In the genomic region with DNA sequence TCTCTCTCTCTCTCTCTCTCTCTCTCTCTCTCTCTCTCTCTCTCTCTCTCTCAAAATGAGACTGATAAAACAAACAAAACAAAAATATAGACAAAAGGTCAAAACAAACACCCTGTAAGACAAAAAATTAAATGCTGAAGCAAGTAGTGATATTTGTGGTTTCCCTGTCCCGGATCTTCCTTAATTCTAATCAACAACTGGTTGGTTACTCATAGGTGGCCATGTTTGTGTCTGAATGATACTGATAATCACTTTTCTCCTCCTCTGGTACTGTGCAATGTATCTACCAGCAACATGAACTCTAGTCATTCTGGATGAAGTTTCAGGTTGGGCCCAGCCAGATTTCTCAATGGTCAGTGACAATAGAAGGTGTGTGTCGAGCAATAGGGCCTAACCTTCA, we compare ENCODE assay signal across 17 mouse cellular contexts.
"Had no signal": no experiment of that assay in that cellular context is flagged by ENCODE, and none has a peak within 500 bp of the region (broad histone marks: within the 10 kb centered on the region; RNA-seq: fewer than 3 reads in every experiment).

No protein-coding gene starts in this region.

- H3K9ac ChIP-seq: neural tube, embryonic 12.5 days; neural tube, embryonic 13.5 days; neural tube, embryonic 15.5 days; stomach, embryonic 15.5 days had no signal

- H3K27ac ChIP-seq: neural tube, embryonic 12.5 days; neural tube, embryonic 13.5 days; neural tube, embryonic 15.5 days; stomach, embryonic 15.5 days; stomach, postnatal 0 days had no signal

- H3K9me3 ChIP-seq: neural tube, embryonic 12.5 days; neural tube, embryonic 13.5 days; neural tube, embryonic 15.5 days; stomach, embryonic 15.5 days had no signal

- DNase-seq: retina, postnatal 1 day; right cerebral cortex, adult 18-20 months; right cerebral cortex, postnatal 14 days; right cerebral cortex, postnatal 25 days; right cerebral cortex, postnatal 4 days; spleen, adult 18-20 months; thymus, adult 18-20 months; thymus, adult 2 months; thymus, postnatal 14 days; thymus, postnatal 25 days; thymus, postnatal 36 days; thymus, postnatal 4 days had no signal

- H3K4me1 ChIP-seq: neural tube, embryonic 12.5 days; neural tube, embryonic 13.5 days; neural tube, embryonic 15.5 days; stomach, embryonic 15.5 days had no signal

- H3K4me3 ChIP-seq: neural tube, embryonic 12.5 days; neural tube, embryonic 13.5 days; neural tube, embryonic 15.5 days; stomach, embryonic 15.5 days had no signal

- H3K27me3 ChIP-seq: neural tube, embryonic 12.5 days; neural tube, embryonic 13.5 days; neural tube, embryonic 15.5 days; stomach, embryonic 15.5 days had no signal

- H3K36me3 ChIP-seq: neural tube, embryonic 12.5 days; neural tube, embryonic 13.5 days; neural tube, embryonic 15.5 days; stomach, embryonic 15.5 days had no signal
